Mouse (Mus musculus): Measurements from ENCODE around the gene Siglecf.
"Not testable (repeated sequence)": the region's sequence is repeated elsewhere in the genome, so short reads cannot be mapped to it uniquely, and the experiment has no call there.

Gene Siglecf

GRCm38 (mm10) chr7:43351154-43351553, at the start of gene Siglecf:
Gene Siglecf (plus strand): TSS chr7:43351341.
- no peak for DNase-seq (ENCODE audit: low read depth, low spot score)

GRCm38 (mm10) chr7:43305235-43305634, 45.9 kb upstream of the Siglecf start:
- DNase-seq (ENCODE audit: low read depth, low spot score), result no peak

GRCm38 (mm10) chr7:43309069-43309468, 42.1 kb upstream of the Siglecf start:
- DNase-seq (ENCODE audit: low read depth, low spot score), result no peak

GRCm38 (mm10) chr7:43311632-43312031, 39.5 kb upstream of the Siglecf start:
- no peak for DNase-seq (ENCODE audit: low read depth, low spot score)

DNA sequence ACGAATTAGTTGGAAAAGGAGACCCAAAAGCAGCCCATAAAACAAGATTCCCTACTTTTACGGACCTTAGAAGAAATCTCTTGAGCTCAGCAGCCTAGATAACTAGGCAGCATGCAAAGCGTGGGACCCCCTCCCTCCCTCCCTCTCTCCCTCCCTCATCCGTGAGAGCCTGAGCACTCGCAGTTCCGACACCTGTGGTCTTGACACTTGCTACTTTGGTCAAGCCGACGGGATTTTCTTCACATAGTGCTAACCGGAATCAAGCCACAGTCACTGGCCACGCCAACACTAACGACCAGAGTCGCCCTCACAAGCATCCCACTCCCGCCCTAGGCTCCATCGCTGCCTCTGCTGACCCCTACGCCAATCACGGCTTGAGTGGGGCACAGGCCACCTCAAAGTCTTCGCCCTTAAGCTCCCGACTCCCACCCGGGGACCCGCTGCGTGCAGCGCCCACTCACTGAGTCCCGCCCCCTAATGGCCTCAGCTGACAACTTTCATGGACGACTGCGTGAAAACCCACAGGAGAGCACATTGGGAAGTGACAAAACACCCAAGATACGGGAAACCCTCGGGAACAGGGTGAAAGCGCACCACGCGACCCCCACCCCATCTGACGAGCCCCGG, 38.6 kb upstream of the Siglecf start:
- DNase-seq (ENCODE audit: low read depth, low spot score), result no peak

DNA sequence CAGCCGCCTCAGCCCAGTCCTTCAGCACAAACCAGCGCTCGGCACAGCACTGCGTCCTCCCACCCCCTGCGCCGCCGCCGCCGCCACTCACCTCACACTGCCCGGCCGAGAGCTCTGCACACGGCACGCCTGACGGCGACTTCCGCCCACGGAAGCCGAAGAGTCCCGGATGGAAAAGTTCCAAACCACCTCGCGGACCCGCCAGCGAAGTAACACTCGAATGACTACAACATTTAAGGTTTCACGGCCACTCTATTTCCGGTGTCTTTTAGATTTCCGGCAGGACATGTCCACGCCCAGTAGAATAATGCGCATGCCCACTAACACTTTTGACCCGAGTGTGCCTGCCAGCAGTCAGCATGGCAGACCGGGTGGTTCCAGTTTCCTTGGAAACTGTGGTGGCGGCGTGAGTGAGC, 38.1 kb upstream of the Siglecf start, which contains the start of gene Zfp715:
Zfp715 (minus strand) TSS at position 282 of the 416 bp plus-strand sequence.
- peak; percentile 95 for DNase-seq (ENCODE audit: low read depth, low spot score)

GRCm38 (mm10) chr7:43326223-43326780, 24.8 kb upstream of the Siglecf start:
- DNase-seq (ENCODE audit: low read depth, low spot score), result no peak

DNA sequence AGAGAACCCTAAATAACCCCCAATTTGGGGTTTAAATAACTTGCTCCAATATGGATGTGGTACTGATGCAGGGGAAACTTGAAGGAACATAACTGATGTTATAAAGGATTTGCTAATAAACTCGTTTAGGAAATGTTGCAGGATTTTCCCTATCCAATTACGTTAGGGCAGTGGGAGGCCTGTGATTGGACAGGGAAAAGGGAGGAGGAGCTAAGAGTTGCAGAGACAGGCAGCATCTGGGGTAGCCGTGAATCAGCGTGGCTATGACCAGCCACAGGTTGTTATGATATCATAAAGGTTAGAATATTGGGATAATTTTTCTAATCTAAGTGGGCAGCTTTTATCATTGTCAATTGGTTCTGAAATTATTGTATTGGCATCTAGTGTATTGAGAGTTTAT, 23.0 kb upstream of the Siglecf start:
- DNase-seq (ENCODE audit: low read depth, low spot score), result no peak

DNA sequence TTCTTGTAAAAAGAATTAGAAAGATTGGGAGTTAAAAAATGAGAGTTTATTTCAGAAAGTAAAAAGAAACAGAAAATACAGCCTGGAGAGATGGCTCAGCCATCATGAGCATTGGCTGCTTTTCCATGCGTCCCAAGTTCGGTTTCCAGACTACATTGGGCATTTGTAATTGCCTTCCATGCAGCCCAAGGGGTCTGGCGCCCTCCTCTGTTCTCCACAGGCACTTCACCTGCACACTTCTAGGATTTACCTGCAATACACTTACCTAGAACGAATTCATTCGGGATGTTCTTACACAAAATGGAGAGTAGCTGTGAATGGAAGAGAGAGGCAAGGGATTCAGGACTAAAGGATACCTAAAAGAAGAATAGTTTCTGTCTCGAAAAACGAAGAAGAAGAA, 17.9 kb upstream of the Siglecf start:
- DNase-seq (ENCODE audit: low read depth, low spot score), result peak; percentile 13

- DNase-seq (ENCODE audit: low read depth, low spot score), result no peak
Measured at GRCm38 (mm10) chr7:43333899-43334298, 17.2 kb upstream of the Siglecf start.

DNA sequence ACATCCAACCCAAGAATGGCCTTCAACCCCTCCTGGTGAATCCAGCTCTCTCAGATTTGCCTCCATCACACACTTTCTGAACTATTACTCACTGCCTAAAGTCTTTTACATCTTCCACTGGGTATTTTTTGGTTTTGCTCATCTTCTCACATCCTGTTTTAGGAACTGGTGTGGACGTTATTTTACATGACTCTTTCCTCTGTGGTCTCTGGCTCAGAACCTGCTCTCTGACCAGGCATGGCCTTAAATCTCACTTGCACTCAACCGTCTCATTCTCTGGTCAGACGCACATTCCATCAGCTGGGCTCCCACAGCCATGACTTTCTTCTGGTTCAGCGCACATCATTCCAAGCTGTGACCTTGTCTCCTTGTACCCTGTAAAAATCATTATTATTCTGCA, 10.4 kb upstream of the Siglecf start:
- DNase-seq (ENCODE audit: low read depth, low spot score), result no peak

DNA sequence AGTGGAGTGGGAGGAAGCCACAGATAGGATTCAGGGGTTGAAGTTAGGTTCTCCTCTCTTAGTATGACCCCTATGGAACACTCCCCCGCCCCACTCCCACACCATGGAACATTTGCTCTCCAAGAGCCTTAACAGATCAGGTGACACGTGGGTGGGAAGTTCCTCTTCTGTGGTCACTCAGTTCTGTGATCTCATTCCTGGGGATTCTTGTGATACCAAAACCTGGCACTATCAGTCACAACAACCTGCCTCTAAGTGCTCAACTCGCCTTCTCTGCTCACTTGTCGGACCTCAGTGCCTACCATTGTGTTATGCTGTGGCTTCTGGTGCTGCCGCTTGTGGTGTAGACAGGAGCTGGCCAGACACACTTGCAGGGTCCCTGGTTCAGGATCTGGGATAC, 8.0 kb upstream of the Siglecf start:
- no peak for DNase-seq (ENCODE audit: low read depth, low spot score)

- no peak for DNase-seq (ENCODE audit: low read depth, low spot score)
Measured at GRCm38 (mm10) chr7:43344020-43344419, 7.1 kb upstream of the Siglecf start.

- no peak for DNase-seq (ENCODE audit: low read depth, low spot score)
Measured at GRCm38 (mm10) chr7:43344491-43344890, 6.7 kb upstream of the Siglecf start.

- no peak for DNase-seq (ENCODE audit: low read depth, low spot score)
Measured at GRCm38 (mm10) chr7:43346148-43346547, 5.0 kb upstream of the Siglecf start.

DNA sequence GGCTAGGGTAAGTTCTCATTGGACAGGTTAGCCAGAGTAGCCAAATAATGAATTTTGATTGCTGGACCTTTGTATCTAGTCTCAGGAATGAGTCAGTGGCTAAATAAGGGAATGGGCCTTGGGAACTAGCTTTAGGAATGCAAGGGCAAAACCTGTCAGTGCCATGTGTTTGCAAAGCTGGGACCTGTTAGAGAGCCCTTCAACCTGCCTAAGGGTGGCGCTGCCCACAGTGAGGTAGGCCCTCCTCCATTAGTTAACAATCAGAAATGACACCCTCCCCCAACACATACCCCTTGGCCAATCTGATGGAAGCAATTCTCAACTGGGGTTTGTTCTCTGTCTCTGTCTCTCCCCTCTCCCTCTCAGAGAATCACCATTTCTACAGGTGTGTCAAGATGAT, 4.6 kb upstream of the Siglecf start:
- no peak for DNase-seq (ENCODE audit: low read depth, low spot score)

- not testable (repeated sequence) for DNase-seq (ENCODE audit: low read depth, low spot score)
Measured at GRCm38 (mm10) chr7:43349623-43350022, 1.5 kb upstream of the Siglecf start.

- DNase-seq (ENCODE audit: low read depth, low spot score), result no peak
Measured at GRCm38 (mm10) chr7:43353118-43353517, 2.0 kb downstream of the Siglecf start.

DNA sequence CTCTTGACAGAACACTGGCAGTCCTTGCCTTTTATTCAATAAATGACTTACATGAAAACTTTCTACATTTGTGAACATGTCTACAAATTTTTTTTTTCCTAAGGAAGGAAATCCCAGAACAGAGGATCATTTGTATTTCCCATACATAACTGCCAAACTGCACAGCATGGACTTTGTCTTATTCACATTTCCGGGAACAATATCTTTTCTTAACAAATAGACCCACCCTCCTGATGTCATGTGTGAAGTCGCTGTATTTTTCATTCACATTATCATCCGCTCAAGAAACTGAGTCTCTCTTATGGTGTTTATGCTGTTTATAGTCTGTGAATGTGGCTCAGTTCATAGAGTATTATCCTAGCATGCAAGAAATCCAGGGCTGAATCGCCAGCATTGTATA, 2.6 kb downstream of the Siglecf start:
- no peak for DNase-seq (ENCODE audit: low read depth, low spot score)

DNA sequence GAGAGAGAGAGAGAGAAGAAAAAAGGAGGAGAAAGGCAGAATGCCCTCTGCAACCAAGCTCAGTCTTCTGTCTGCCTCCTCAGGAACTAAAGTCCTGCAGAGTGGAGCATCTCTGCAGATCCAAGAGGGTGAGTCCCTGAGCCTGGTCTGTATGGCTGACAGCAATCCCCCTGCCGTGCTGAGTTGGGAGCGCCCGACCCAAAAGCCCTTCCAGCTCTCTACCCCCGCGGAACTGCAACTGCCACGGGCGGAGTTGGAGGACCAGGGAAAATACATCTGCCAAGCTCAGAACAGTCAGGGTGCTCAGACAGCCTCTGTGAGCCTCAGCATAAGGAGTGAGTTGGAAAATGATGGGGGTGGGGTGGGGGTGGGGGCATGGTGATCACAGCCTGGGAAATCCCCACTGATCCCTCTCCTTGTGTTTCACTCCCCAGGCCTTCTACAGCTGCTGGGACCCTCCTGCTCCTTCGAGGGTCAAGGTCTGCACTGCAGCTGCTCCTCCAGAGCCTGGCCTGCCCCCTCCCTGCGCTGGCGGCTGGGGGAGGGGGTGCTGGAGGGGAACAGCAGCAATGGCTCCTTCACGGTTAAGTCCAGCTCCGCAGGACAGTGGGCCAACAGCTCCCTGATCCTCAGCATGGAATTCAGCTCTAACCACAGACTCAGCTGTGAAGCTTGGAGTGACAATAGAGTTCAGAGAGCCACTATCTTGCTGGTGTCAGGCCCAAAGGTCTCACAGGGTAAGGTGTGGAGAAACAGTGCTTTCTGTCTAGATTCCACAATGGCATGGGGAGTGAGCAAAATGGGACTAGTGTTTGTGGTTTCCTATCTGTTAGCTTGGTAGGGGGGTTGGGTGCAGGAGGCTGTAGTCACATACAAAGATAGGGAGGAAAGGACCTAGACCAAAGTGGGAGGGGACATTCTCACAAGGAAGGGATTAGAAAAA, 4.0 kb downstream of the Siglecf start:
- DNase-seq (ENCODE audit: low read depth, low spot score), result no peak

GRCm38 (mm10) chr7:43358556-43358955, 7.4 kb downstream of the Siglecf start:
- no peak for DNase-seq (ENCODE audit: low read depth, low spot score)

- DNase-seq (ENCODE audit: low read depth, low spot score), result no peak
Measured at GRCm38 (mm10) chr7:43361442-43361841, 10.3 kb downstream of the Siglecf start.

Measured in CD4-positive helper T cell, adult 2 months (primary cell).